Mouse (Mus musculus) adrenal gland, adult 18-20 months (tissue): ENCODE data around the gene Trappc10. TPM values are rescaled to one million over a fixed set of nuclear protein-coding genes. Genes with fewer than 3 reads are reported as not detected.

Experiments used
- DNase-seq, 2 experiments: peaks; one replicate each; pipeline ENCODE4 v3.0.0; 2021 to 2022; ENCODE audit warnings: low spot score in 2 of 2
- total RNA-seq, 2 experiments: library from RNA; stranded (reverse); gene quantifications; 1 replicate in 1 of 2; 2 replicates in 1 of 2; pipeline ENCODE4 v1.2.3; 2021

Trappc10 gene
- total RNA-seq, 2 experiments from 2014 or later: 44.2 to 53.2 TPM

DNA sequence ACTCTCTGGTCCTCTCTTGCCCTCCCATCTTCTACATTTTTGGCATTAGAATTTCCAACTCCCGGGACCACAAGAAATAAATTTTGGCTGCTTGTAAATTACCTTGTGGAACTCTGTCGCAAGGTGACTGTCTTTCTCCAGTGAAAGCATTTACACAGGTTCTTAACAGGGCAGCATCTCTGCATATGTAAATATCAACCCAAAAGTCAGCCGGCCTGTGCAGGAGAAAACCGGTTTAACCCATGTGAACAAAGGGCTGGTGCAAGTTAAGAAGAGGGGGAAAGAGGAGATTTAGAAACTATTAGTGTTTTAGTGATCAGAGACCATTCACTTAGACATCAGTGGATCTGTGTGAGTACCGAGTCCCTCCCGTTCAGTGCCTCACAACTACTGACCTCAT, 15.3 kb upstream of the Trappc10 start:
- DNase-seq: no peak

DNA sequence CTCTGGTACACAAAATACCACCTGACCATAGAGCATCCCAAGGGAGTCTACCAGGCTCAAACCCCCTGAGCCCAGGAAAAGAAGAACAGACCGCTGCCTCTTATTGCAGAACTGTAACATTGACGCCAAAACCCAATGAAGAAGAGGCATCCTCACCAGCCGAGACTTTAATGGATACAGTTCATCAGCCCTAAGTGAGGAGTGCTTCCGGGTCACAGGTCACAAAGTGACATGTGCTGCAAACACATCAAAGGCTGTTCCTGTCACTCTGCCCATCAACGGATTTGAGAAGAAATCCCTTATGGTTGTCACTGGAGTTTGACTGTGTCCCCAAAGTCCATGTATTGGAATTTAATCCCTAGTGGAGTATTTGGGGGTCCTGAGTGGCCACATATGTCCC, 14.8 kb upstream of the Trappc10 start:
- DNase-seq: no peak

DNA sequence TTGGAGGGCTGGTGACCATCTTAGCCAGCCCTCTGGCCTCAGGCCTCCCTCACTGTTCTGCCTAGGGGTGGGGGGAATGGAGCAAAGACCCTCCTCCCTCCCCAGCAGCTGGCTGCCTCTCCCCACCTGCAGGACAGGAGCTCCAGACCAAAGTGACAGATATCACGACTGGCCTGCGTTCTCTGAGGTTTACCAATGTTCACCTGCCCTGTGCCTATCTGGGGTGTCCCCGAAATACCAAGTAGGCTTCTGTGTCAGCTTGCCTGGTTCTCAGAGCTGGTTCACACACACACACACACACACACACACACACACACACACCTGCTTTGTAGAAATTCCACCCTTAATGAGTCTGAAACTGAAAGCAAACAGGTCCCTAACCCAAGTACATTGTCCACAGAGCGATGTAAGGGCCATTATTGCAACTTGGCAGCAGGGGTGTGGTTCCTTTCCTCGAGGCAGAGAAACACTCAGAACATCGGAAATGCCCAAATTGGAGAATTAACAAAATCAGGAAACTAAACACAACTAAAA, 13.8 kb upstream of the Trappc10 start:
- no peak for DNase-seq

DNA sequence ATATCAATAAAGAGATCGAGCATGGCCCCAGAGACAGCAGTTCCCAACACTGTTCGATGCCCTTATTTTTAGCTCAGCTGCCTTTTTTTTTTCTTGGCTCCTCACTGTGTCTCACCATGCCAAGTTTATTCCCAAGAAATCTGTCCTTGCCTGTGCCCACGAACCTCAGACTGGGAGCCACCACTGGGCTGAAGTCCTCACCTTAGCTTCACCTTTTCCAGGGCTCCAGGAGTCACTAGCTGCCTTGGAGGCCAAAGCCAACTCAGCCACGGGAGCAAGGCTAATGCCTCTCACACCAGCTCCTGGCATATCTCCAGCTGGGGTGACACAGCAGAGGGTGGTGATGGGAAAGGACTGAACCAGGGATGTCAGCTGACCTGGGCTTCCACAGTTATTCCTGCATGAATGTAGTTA, 11.2 kb upstream of the Trappc10 start:
- peak; percentile 56 to 80 for DNase-seq

DNA sequence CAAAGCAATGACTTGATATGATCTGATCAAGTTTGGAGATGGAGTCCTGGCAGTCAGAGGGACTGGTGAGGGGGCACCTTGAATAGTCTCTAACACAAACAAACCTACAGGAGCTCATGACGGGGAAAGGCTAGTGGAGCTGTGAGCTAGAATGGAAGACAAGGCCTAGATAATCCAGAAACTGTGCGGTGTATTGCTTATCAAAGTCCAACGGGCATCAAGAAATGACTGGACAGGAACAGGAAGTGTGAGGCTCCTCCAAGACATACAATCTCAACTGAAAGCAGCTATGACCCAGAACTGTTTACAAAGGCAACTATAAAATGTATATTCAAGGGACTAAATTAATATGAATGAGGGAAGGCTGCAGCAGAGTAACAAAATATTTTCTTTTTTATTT, 2.8 kb upstream of the Trappc10 start:
- DNase-seq: no peak

DNA sequence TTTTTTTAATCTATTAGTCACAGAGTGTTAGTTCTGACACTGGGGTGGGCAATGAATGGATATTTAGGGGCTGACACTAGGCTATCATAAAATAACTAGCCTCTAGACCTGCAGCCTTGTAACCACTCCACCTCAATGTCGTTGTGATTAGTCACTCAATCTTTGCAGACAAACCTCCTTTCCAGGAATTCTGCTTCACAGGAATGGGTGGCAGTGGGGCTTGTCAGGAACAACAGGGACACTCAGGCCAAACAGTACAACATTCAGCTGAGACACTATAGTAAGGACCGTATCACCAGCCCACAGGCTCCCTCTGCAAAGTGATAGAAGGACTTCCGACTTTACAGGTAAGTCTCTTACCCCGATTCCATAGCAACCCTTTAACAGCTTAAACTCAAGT, 2.3 kb upstream of the Trappc10 start:
- no peak for DNase-seq

DNA sequence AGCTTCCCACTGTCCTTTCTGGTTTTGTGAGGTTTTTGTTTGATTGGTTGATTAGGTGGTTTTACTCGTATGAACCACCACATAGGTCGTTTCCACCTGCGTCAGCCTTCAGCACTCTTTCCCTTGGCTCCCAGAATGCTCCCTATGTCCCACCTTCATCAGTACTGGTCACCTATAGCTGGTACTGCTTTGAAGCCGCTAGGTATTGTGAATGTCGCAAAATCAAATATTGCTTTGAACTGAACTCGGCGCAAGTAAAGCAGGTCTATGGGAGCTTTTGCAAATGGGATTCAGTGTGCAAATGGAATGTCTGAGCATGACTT, 745 bp upstream of the Trappc10 start:
- DNase-seq: no peak

DNA sequence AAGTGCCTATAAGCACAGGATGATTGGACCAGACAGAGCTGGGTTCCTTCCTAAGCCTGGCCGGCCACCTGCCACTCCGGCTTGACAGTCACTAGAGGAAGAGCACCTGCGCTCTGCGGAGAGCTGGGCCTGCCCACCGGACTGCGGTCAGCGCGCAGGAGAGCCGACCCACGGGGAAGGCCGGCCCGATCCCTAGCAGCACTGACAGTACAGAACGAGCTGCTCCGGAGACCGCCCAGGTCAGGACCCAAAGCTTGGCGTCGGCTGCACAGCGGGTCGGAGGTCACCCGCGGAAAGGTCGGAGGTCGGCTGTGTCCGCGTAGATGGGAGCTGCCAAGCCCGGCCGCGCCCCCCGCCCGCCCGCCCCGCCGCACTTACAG, 393 bp downstream of the Trappc10 start:
- DNase-seq: peak in 1 of 2 experiments; percentile 53

DNA sequence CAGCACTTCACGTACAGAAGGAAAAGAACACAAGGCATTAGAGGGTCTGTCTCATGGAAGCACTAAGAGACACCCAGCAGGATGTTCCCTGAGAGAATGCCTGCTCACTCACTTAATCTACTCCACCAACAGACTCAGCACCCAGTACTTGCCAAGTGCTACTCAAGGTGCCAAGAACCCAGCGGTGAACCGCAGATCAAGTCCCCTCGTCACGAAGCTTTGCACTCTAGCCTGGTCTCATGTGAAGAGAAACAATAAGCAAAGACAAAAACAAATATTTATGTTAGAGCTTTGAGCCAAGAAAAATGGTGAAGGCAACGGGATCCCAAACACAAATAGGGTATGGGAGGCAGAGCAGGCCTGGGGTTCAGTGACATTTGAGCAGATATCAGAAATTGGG, 5.5 kb downstream of the Trappc10 start:
- DNase-seq: no peak

DNA sequence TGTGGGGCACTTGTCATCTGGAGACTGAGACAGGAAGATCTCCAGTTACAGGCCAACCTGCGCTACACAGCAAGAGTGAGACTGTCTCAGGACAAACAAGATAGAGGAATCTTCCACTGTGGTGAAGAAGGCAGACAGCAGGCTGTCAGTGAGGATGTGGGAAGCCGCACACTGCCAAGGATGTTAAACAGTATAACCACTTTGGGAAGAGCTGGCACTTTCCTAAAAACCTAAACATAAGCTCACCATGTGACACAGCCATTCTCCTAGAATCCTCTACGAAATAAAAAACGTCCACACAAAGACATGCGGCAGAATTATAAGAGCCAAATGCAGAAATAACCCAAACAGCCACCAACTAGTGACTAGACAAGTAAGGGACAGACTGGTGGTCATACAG, 6.1 kb downstream of the Trappc10 start:
- no peak for DNase-seq

DNA sequence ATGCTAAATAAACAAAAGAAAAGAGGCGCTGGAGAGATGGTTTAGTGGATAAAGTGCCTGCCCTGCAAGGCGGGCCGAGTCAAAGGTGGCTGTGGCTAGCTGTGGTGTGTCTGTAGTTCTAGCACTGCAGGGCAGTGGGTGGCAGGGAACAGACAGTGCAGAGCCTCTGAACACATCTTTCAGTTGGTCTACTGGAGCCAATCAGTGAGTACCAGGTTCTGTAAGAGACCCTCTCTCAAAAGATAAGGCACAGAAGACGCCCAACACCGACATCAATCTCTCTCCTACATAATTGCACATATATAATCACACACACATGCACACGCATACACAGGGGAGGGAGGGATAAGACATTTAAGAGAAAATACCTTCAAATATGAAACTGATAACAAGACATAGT, 6.6 kb downstream of the Trappc10 start:
- DNase-seq: no peak

DNA sequence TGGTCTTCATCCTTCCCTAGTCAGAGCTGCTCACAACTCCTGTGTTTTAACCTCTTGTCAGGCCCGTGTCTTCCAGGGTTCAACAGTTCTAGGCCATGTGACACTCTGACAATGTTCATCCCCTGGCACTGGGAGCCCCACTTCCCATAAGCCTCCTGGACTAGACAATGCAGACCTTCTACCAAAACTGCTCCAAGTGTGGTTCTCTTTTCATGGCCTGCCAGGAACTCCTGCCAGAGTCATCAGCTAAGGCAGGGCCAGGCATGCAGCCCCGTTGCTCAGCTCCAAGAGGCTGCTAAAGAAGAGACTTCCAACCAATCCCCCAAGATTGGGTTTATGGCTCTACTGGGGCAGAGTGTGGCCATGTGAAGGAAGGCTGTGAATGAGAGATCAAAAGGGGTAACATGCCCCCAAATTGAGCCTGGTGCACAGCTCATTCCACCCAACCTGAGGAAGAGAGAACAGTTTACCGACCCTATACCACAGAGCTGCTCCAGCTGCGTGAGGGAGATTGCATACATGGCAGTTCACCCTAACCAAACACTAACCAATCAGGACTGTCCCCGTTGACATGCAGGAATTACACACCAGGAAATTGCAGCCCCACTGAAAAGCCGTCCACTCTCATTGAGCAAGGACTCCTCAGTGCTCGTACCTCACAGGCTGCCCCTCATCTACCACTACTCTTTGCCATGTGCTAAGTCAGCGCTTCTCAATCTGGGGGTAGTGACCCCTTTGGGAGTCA, 7.4 kb downstream of the Trappc10 start:
- no peak for DNase-seq

DNA sequence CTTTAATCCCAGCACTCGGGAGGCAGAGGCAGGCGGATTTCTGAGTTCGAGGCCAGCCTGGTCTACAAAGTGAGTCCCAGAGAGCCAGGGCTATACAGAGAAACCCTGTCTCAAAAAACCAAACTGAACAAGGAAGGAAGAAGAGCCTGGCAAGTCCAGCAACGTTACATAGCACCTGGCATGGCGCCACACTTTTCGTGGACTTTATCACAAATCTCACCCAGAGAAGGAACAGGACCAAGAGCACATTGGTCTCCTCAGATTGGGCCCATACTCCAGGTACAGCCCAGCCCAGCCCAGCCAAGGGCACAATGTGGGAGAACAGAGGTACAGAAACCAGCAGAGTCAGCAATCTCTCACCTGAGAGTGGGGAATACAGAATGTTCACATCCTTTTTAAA, 10.7 kb downstream of the Trappc10 start:
- DNase-seq: no peak

DNA sequence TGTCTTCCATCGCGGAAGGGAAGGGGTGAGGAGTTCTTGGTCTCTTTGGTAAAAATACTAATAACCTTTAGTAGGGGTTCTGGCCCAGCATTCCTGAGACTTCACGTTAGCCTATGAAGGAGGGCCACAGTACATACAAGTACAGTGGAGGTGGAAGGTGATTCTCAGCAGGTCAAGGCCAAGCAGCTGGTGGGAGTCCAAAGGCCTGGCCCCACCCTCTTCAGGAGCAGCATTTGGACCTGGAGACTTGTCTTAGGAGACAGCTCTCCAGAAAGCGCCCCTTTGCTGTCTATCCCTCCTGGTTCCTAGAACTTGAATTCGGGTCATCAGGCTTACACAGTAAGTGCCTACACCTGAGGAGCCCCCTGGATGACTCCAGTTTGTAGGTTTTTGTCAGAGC, 11.3 kb downstream of the Trappc10 start:
- no peak for DNase-seq

DNA sequence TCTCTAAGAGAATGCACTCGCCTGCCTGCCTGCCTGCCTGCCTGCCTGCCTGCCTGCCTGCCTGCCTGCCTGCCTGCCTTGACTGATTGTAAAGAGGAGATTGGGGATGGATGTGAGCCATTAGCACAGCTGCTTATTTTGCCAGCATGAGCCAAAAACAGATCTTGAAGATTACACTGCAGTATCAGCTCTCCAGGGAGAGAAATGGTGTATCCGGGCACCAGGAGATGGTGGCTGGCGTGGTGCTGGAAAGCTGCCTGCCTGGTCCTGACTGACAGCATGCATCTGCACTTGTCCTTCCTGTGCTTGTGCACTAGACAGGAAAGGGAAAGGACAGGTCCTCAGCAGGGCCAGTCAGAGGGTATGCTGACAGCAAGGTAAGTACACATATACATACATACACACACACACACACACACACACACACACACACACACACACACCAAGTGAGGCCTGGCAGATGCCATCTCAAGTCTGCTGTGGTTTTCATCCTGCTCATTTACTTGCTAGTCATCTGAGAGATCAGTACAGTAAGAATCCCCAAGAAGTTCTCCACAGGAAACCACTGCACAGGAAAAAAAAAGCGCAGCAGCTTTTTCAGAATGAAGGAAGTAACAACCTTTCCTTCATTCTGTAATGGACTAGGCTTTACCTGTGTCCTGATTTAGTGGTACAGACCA, 12.0 kb downstream of the Trappc10 start:
- DNase-seq: no peak

DNA sequence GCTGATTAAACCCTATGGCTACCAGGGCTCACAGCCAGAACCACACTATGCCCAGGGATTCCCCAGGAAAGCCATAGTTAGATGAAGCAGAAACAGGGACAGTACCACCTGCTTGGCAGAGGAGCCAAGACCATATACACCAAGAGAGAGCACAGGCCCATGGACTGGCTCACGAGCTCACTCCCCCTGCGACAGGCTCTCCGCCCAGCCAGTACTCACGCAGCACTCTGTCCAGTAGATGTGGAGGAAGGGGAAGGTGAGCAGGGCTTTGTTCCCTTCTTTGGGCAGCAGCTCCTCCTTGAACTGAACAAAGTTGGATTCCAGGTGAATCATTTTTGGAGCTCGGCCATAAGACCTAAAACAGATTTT, 15.9 kb downstream of the Trappc10 start:
- DNase-seq: no peak

DNA sequence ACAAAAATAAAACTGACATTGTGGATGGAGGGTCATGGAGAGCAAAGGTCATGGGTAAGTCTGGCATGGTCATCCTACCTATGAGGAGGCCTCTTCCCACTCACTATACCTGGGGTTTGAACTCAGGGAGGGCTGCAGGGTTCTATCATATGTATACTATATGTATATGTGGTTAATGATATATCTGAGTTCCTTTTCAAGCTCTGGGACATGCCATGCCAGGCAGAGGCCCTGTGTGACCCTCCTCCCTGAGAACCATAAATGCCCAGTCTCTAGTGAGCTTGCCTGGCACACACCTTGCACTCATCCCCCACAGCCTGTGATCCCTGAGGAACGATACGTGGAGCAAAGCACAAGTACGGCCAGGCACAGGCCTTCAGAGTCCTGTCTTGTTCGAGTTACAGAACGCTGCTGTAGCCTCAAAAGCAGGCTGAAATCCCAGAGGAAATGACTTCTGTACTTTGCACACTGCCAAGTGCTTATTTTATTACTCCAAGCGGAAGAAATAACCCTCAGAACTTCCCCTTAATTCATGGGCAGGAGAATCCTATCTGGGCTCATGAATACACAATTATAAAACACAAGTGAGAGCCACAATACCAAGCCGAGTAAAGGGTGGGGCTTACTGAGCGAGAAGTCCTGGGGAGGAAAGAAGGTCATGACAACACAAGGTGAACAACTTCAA, 16.4 kb downstream of the Trappc10 start:
- no peak for DNase-seq

DNA sequence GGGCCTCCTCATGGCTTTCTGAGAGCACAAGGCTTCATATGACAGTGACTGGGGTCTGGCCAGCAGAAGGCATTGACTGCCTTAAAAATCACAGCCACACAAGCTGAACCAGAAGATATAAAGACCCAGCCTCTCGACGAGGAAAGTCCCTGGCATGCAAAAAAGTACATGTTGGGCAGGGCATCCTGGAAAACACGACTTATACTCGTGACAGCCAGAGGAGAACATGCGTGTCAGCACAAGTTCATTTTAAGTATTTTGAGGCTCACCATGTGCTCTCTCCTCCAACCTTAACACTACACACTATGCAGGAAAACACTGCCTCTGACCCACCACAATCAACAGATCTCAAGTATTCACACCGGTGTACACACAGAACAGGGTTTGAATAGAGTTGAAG, 20.3 kb downstream of the Trappc10 start:
- DNase-seq: no peak

DNA sequence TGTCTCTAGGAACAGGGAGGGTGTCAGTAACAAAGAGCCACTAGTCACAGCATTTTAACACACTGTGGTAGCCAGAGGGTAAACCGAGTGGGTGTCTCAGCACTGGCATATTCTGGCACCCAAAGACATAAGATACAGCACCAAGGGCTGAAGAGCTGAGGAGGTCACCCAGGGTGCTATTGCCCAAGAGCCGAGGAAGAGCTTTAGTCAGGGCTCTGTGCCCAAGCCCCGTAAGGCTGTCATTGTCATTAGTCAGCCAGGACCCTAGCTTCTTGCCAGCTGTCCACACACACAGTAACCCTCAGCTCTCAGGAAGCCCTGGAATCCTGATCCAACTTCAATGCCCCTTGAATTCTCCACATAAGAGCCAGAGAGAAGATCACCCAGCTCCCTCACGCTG, 21.5 kb downstream of the Trappc10 start:
- DNase-seq: peak in 1 of 2 experiments; percentile 27

DNA sequence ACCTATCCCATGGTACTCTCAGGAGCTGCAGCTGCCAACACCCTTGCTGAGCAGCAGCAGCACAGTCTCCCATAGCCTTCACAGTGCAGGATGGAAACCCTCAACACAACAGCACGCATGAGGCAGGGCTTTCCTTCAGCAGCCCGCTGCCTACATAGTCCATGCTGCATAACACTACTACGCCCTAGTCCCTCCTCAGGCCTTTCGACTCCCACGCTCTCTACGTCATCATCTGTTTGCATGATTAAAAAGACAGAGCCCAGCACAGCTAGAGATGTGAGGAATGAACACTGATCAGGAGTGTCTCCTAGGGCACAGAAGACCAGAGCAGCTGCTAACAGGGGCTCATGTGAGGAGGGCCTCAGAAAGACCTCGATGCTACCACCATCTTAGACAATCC, 23.1 kb downstream of the Trappc10 start:
- DNase-seq: no peak

DNA sequence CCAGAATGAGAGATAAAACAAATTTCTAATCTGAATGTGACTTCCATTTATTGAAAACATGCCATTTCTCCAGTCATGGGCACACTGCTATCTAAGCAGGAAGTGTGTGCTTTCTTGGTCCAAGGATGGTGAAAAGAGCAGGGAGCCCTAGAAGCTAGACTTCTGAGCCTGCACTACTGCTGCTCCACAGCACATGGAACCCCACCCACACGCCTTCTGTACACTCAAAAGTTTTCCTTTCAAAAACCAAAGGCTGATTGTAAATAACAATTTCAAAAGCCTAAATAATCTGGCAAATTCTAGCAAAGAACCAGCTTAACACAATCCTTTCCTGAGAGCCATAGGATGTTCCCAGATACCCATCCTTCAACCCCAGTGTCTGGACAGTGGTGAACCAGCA, 24.9 kb downstream of the Trappc10 start:
- DNase-seq: no peak

DNA sequence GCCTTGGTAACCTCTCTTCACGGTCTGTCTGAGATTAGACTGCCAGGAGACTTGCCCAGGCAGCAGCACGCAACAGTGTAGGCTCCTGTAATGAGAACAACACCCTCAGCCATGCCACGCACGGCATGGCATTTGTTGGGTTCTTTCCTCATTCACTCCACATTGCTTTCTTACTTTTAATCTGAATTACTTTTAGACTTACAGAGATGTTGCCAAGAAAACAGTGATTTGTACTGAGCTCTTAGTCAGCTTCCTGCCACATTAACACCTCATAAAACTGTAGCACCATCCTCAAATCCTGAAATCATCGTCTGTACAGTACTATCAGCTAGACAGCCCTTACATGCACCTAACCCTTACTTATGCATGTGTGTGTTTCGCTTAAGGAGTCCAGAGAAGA, 25.9 kb downstream of the Trappc10 start:
- no peak for DNase-seq
